Mouse (Mus musculus) intestine, embryonic 14.5 days (tissue): ENCODE measurements around the gene Gpr137. TPM values are rescaled to one million over a fixed set of nuclear protein-coding genes. Genes with fewer than 3 reads are reported as not detected.
"Not testable (repeated sequence)": the region's sequence is repeated elsewhere in the genome, so short reads cannot be mapped to it uniquely, and the experiment has no call there.

Experiments used
- ATAC-seq: fragments of 200-750 bp; cut with Nextera tagmentation; replicated peaks from 2 replicates; pipeline ENCODE4 v1.8.0; 2017; ENCODE audit warnings: low read depth, moderate number of reproducible peaks, moderate TSS enrichment, moderate library complexity; ENCODE audit not compliant: low FRiP score, low TSS enrichment
- DNase-seq: peaks from one replicate; pipeline ENCODE4 v3.0.0-alpha.2; 2018; ENCODE audit warnings: low spot score
- H3K27ac ChIP-seq: fragments of 300-500 bp; sonication (generic); 2 replicates; pipeline ENCODE4 v1.5.1; 2014; ENCODE audit warnings: low read depth, mild to moderate bottlenecking, control low read depth
- H3K27me3 ChIP-seq: fragments of 300-500 bp; sonication (generic); replicated peaks from 2 replicates; pipeline ENCODE4 v1.6.1; 2014; ENCODE audit warnings: low read length, control low read depth; ENCODE audit not compliant: control insufficient read depth, insufficient read depth
- H3K36me3 ChIP-seq: fragments of 300-500 bp; sonication (generic); 2 replicates; pipeline ENCODE4 v1.6.1; 2014; ENCODE audit warnings: low read length, control low read depth; ENCODE audit not compliant: control insufficient read depth, insufficient read depth
- H3K4me1 ChIP-seq: fragments of 300-500 bp; sonication (generic); replicated peaks from 2 replicates; pipeline ENCODE4 v1.6.1; 2014; ENCODE audit warnings: low read length, control low read depth, mixed read lengths; ENCODE audit not compliant: control insufficient read depth, insufficient read depth
- H3K4me2 ChIP-seq: fragments of 300-500 bp; sonication (generic); 2 replicates; pipeline ENCODE4 v1.6.1; 2014; ENCODE audit warnings: low read length
- H3K4me3 ChIP-seq: fragments of 300-500 bp; sonication (generic); 2 replicates; pipeline ENCODE4 v1.5.1; 2014; ENCODE audit warnings: low read depth, low read length, control low read depth, mixed read lengths
- H3K9ac ChIP-seq: fragments of 300-500 bp; sonication (generic); 2 replicates; pipeline ENCODE4 v1.6.1; 2014; ENCODE audit warnings: mild to moderate bottlenecking, low read length
- H3K9me3 ChIP-seq: fragments of 300-500 bp; sonication (generic); 2 replicates; pipeline ENCODE4 v1.6.1; 2016; ENCODE audit warnings: low read length, control low read depth; ENCODE audit not compliant: control insufficient read depth
- WGBS: fragments of 180-500 bp; shearing (Covaris S2); extraction: QIAGEN DNeasy Blood & Tissue Kit; methylation state at CpG from one replicate; pipeline ENCODE4 v1.1.7; 2014; 5-methylcytosine and 5-hydroxymethylcytosine counted together
- polyA plus RNA-seq: library from polyadenylated mRNA; unstranded; fragments of >200 nt; fragmentation: Nextera tagmentation; extraction: Ambion mirVana; gene quantifications from 2 replicates; pipeline ENCODE4 v1.2.1, GENCODE M21; 2014

The Gpr137 gene
- polyA plus RNA-seq, 1 experiment from 2014 or later: 20.2 TPM

DNA sequence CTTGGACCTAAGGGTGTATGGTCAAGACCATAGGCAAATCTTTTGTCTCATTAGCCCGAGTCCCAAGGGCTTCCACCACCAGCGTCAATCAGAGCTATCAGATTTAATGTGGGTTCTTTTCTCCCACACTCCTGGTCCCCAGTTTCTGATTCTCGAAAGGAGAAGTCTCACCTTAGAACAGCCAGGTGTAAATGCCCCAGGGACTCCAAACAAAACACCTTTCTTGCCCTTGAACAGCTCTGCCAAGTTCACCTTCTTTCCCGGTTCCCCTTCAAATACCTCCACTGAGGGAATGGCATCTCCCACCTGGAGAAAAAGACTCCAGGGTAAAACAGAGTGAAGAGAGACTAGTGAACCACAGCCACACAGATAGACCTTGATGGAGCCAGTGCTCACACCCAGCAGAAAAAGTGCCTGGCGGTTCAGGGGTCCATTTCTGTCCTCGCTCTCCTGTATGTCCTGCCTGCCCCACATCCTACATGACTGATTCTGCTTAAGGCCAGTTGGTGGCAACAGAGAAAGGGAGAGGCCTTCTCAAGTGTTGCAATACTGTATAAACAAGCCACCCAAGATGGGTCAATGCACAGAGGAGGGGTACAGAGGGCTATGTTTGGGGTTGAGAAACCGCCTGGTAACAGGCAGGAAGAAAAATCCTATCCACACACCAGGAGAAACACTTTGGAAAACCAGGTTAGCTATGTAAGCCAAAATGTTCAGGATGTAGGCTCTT is 34.3 kb downstream of the Gpr137 start:
- Histone ChIP-seq H3K27me3 (no peaks in the 10 kb centered on the region), H3K36me3 (peaks cover 44% of the 10 kb centered on the region), H3K4me1 (peaks cover 18% of the 10 kb centered on the region), H3K27ac (no peak overlapping the region), H3K9me3 (no peaks in the 10 kb centered on the region), H3K9ac (peak overlapping the region; percentile 74; the same call in 1 of the 2 replicates), H3K4me3 (peak overlapping the region; percentile 74), H3K4me2 (peak overlapping the region; percentile 78)
- no peak for ATAC-seq
- WGBS: 90% methylated on average over 7 of the region's 7 CpGs
- DNase-seq: no peak

DNA sequence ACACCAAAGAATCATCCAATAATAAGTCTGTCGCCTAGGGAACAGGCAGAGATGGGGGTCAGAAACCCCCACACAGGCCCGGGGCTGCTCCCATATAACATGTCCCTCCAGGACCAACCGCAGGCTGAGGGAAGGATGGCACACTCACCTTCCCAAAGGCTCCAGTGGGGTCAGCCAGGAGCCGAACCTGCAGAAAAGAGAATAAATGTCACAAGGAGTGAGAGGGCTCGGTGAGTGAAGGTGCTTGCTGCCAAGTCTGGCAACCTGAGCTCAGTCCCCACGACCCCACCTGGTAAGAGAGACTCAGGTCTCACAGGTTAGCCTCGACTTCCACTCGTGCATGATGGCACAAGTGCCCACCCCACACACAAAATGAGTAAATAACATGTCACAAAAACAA is 35.2 kb downstream of the Gpr137 start:
- H3K9ac ChIP-seq: no peak overlapping the region
- DNase-seq (no peak), ATAC-seq (no peak)
- no peaks in the 10 kb centered on the region for H3K27me3 ChIP-seq
- WGBS: 95% methylated on average over 8 of the region's 8 CpGs
- no peak overlapping the region for H3K4me2 ChIP-seq
- H3K36me3 ChIP-seq: peaks cover 35% of the 10 kb centered on the region
- H3K9me3 ChIP-seq: no peaks in the 10 kb centered on the region
- no peak overlapping the region for H3K4me3 ChIP-seq
- no peak overlapping the region for H3K27ac ChIP-seq
- peaks cover 18% of the 10 kb centered on the region for H3K4me1 ChIP-seq

DNA sequence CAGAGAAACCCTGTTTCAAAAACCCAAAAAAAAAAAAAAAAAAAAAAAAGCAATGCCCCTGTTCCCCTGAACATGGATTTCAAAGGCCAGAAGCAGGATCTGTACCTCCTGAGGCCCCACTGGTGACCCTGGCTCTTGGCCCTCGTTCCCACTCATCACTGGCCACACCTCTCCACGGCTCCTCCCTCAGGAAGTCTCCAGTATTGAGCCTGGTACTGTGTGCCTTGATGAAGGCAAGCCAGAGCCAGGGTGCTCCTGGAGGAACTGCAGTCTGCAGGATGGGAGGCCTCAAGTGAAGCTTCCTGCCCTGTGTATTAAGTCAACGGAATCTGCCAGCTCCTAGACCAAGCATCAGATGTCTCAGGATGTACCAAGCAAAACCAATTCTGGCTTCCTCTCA is 36.1 kb downstream of the Gpr137 start:
- Histone ChIP-seq H3K4me1 (peaks cover 17% of the 10 kb centered on the region), H3K4me2 (no peak overlapping the region), H3K27ac (no peak overlapping the region), H3K36me3 (peaks cover 26% of the 10 kb centered on the region), H3K27me3 (no peaks in the 10 kb centered on the region), H3K4me3 (no peak overlapping the region), H3K9me3 (no peaks in the 10 kb centered on the region), H3K9ac (no peak overlapping the region)
- no peak for ATAC-seq
- WGBS: 90% methylated on average over 3 of the region's 3 CpGs
- no peak for DNase-seq

DNA sequence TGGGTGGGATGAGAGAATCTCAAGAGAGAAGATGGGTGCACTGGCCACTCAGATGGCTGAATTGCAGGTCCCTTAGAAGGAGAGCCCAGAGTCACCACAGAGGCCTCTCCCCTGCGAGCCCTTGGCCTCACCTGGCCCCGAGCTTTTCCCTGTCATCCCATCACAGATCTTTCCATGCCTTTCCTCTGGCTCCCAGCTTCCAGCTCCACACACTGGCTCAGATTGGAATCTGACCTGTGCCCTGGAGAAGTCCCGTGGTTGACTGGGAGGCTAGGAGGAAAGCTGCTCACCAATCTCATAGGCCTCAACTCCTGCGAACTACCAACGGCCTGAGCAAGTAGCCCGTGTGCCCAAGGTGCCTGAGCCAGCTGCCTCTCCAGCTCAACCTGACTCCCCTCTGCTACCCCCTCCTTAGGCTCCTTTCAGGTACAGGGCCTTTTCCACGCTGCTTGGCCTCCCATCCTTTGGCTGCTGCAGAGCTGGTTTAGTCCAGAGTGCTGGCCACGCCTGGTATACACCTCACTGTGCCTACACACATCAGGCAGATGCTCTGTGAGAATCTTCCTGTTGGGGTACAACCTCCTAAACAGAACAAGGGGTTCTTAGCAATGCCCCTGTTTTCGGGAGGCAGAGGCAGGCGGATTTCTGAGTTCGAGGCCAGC is 36.7 kb downstream of the Gpr137 start:
- no peaks in the 10 kb centered on the region for H3K9me3 ChIP-seq
- 92% methylated on average over 11 of the region's 11 CpGs for WGBS
- no peak for DNase-seq
- H3K9ac ChIP-seq: no peak overlapping the region
- no peak overlapping the region for H3K27ac ChIP-seq
- no peak for ATAC-seq
- peaks cover 13% of the 10 kb centered on the region for H3K4me1 ChIP-seq
- no peaks in the 10 kb centered on the region for H3K27me3 ChIP-seq
- no peak overlapping the region for H3K4me3 ChIP-seq
- no peak overlapping the region for H3K4me2 ChIP-seq
- peaks cover 23% of the 10 kb centered on the region for H3K36me3 ChIP-seq

DNA sequence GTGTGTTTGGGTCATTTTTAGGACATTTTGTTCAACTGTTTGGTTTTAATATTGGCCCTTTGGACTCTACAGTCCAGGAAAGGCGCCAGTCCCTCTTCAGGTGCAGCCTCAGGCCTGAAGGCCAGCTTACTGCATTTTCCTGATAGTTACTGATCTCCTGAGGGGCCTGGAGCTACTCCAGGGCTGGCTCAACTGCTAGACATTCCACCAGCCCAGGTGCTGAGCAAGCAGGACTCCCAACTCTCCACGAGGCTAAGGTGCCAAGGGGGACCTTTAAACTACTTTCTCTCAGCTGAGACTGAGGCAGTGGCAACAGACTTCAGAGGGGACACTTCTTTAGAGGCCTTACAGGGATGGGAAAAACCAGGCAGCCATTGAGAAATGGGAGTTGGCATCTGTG is 37.4 kb downstream of the Gpr137 start:
- H3K27ac ChIP-seq: no peak overlapping the region
- H3K27me3 ChIP-seq: no peaks in the 10 kb centered on the region
- no peak overlapping the region for H3K9ac ChIP-seq
- no peak overlapping the region for H3K4me2 ChIP-seq
- H3K4me1 ChIP-seq: peaks cover 13% of the 10 kb centered on the region
- no peak overlapping the region for H3K4me3 ChIP-seq
- peaks cover 23% of the 10 kb centered on the region for H3K36me3 ChIP-seq
- H3K9me3 ChIP-seq: 0 out of 2 replicates have a peak, but pooled peaks cover 3% of the 10 kb centered on the region
- no peak for DNase-seq
- no peak for ATAC-seq
- WGBS: 81% methylated on average over 2 of the region's 2 CpGs

DNA sequence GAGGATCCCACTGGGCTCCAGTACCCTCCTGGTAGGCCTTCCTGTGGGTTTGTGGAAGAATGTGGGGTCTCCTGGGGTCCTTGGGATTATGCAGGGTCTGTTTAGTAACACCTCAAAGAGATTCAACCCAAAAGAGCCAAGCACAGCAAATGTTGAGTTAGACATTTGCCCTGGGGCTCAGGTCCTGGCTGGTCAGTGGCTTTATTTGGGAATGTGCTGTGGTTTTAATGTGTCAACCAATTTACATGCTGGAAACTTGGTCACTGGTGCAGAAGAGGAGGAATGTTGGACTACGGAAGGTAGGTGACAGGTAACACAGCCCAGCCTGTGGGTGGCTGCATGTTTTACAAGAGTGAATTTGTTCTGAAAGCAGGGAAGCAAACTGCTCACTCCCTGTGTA is 39.2 kb downstream of the Gpr137 start:
- no peak for DNase-seq

DNA sequence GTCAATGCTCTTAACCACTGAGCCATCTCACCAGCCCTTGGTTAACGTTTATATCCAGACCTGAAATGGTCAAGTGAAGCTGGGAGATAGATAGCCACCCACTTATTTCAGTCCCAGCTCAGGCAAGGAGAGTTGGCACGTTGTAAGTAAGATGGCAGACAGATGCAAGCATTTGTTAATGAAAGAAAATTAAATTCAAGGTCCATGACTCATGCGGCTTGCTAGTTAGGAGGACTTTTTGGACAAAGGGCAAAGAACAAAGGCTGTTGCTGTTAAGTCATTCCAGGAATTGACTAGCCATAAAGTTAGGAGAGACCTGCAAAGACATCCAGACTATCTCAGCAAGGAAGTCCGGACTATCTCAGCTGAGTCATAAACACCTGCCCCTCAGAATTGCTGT is 42.6 kb downstream of the Gpr137 start:
- no peak overlapping the region for H3K9ac ChIP-seq
- H3K36me3 ChIP-seq: no peaks in the 10 kb centered on the region
- no peak overlapping the region for H3K4me3 ChIP-seq
- H3K27me3 ChIP-seq: no peaks in the 10 kb centered on the region
- 0 out of 2 replicates have a peak, but pooled peaks cover 5% of the 10 kb centered on the region for H3K9me3 ChIP-seq
- no peaks in the 10 kb centered on the region for H3K4me1 ChIP-seq
- no peak overlapping the region for H3K27ac ChIP-seq
- ATAC-seq: no peak
- H3K4me2 ChIP-seq: no peak overlapping the region
- no peak for DNase-seq
- WGBS: 73% methylated on average over 4 of the region's 4 CpGs

More for the DNA sequence above, 39.2 kb downstream of the Gpr137 start:
- H3K9me3 ChIP-seq: 0 out of 2 replicates have a peak, but pooled peaks cover 3% of the 10 kb centered on the region
- H3K27me3 ChIP-seq: no peaks in the 10 kb centered on the region
- 85% methylated on average over 1 of the region's 1 CpGs for WGBS
- peaks cover 23% of the 10 kb centered on the region for H3K36me3 ChIP-seq
- peaks cover 2% of the 10 kb centered on the region for H3K4me1 ChIP-seq
- no peak overlapping the region for H3K9ac ChIP-seq
- no peak for ATAC-seq
- no peak overlapping the region for H3K27ac ChIP-seq
- no peak overlapping the region for H3K4me3 ChIP-seq
- H3K4me2 ChIP-seq: no peak overlapping the region

DNA sequence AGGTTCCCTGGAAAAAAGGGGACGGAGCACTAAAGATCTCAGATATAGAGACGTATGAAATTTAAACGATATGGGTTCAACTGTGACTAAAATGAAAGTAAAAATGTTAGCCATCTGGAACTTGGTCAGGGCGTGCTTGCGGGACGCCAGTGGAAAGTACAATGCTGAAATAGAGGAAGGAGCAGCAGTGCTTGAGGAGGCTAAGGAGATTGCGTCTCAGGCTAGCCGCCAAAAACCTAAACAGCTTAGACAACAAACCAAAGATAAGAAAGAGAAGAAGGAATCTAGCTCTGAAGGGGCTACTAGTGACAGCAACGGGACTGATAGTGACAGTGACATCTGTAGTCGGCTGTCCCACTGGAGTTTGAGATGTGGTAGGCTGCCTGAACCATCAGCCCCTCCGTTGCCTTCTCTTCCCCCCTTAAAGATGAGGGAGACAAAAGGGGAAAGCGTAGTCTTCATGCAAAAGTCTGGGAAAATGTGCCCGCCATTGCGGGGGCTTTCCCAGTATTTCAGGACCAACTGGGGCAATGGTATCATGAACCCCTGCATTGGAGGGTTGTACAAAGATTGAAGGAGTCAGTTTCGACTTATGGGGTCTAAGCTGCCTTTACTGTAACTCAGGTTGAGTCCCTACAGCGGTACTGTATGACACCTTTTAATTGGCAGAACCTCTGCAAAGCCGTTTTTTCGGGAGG is 46.5 kb downstream of the Gpr137 start:
- H3K4me1 ChIP-seq, H3K4me3 ChIP-seq, H3K9ac ChIP-seq, H3K9me3 ChIP-seq, H3K27ac ChIP-seq, DNase-seq, H3K27me3 ChIP-seq, ATAC-seq, H3K4me2 ChIP-seq, H3K36me3 ChIP-seq: not testable (repeated sequence)
- 91% methylated on average over 18 of the region's 18 CpGs for WGBS
